Mouse (Mus musculus): ENCODE measurements around the gene Gadd45b.

DNA sequence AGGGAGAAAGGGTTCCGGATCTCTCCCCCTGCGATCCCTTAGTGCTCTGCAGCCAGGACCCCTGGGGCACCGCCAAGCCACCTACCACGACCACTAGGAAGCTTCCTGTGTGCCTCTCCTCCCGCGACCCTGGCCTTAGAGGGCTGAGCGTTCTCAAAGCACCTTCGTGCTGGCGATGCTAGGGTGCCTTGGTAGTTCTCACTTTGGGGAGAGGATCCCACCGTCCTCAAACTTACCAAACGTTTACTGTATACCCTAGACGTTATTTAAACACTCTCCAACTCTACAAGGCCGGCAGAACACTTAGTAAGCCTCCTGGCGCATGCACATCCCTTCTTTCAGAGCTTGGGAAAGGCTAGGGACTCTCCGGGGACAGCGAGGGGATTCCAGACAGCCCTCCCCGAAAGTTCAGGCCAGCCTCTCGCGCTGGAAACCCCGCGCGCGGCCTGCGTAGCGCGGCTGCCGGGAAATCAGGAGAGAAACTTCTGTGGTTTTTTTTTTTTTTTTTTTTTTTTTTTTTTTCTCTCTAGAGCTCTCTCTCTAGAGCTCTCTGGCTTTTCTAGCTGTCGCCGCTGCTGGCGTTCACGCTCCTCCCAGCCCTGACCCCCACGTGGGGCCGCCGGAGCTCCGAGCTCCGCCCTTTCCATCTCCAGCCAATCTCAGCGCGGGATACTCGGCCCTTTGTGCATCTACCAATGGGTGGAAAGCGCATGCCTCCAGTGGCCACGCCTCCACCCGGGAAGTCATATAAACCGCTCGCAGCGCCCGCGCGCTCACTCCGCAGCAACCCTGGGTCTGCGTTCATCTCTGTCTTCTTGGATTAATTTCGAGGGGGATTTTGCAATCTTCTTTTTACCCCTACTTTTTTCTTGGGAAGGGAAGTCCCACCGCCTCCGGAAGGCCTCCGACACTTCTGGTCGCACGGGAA is at the start of gene Gadd45b:
- TF ChIP-seq MAX (IDR thresholded peaks at IDR 0.05; ENCODE audit: low read length) (no peak; the same call in 1 of the 2 replicates), ZC3H11A (IDR thresholded peaks at IDR 0.05; ENCODE audit: low read depth, low read length) (no peak), E2F4 (IDR thresholded peaks at IDR 0.05; ENCODE audit: insufficient replicate concordance, low read depth, low read length) (peak; percentile 74; the same call in 1 of the 2 replicates), CTCF (conservative IDR thresholded peaks at IDR 0.05 in 1 of 2, IDR thresholded peaks at IDR 0.05 in 1 of 2; ENCODE audit: low read depth in 2 of 2, low read length in 2 of 2) (no peak), USF1 (IDR thresholded peaks at IDR 0.05; ENCODE audit: low read depth, low read length) (peak; percentile 55), NELFE (IDR thresholded peaks at IDR 0.05; ENCODE audit: low read depth, low read length) (peak; percentile 100), POLR2A (IDR thresholded peaks at IDR 0.05; ENCODE audit: low read depth, low read length) (peak; percentile 100), ETS1 (conservative IDR thresholded peaks at IDR 0.05; ENCODE audit: low read depth, low read length) (peak; percentile 91), ZKSCAN1 (IDR thresholded peaks at IDR 0.05; ENCODE audit: borderline replicate concordance, low read depth, low read length) (no peak), ZNF384 (IDR thresholded peaks at IDR 0.05; ENCODE audit: low read depth, low read length) (peak; percentile 99), RAD21 (IDR thresholded peaks at IDR 0.05; ENCODE audit: low read depth, low read length) (no peak), TCF12 (IDR thresholded peaks at IDR 0.05; ENCODE audit: low read depth, low read length) (peak; percentile 78), HCFC1 (IDR thresholded peaks at IDR 0.05; ENCODE audit: low read depth, low read length) (peak; percentile 54)

All from CH12.LX (cell line).